Mouse (Mus musculus) forebrain, postnatal 0 days (tissue): ENCODE results near the gene Gm15517. TPM values are rescaled to one million over a fixed set of nuclear protein-coding genes. Genes with fewer than 3 reads are reported as not detected.

Experiments used
- ATAC-seq: fragments of 200-750 bp; cut with Nextera tagmentation; 2 replicates; pipeline ENCODE4 v1.8.0; 2017; ENCODE audit warnings: mild to moderate bottlenecking, moderate library complexity
- DNase-seq: peaks from one replicate; pipeline ENCODE4 v3.0.0-alpha.2; 2015
- H3K27ac ChIP-seq: fragments of 300-500 bp; sonication (generic); 2 replicates; pipeline ENCODE4 v1.5.1; 2014; ENCODE audit warnings: low read depth, mild to moderate bottlenecking, antibody characterized with exemption, low read length, moderate library complexity, mixed read lengths
- H3K27me3 ChIP-seq: fragments of 300-500 bp; sonication (generic); 2 replicates; pipeline ENCODE4 v1.6.1; 2014; ENCODE audit warnings: mild to moderate bottlenecking, low read length, mixed read lengths; ENCODE audit not compliant: insufficient read depth
- H3K36me3 ChIP-seq: fragments of 300-500 bp; sonication (generic); 2 replicates; pipeline ENCODE4 v1.6.1; 2014; ENCODE audit warnings: mild to moderate bottlenecking, moderate library complexity; ENCODE audit not compliant: insufficient read depth
- H3K4me1 ChIP-seq: fragments of 300-500 bp; sonication (generic); 2 replicates; pipeline ENCODE4 v1.6.1; 2014; ENCODE audit warnings: antibody characterized with exemption; ENCODE audit not compliant: insufficient read depth
- H3K4me2 ChIP-seq: fragments of 300-500 bp; sonication (generic); 2 replicates; pipeline ENCODE4 v1.6.1; 2014; ENCODE audit warnings: low read depth, mild to moderate bottlenecking, moderate library complexity
- H3K4me3 ChIP-seq: fragments of 300-500 bp; sonication (generic); 2 replicates; pipeline ENCODE4 v1.5.1; 2014; ENCODE audit warnings: low read depth, low read length, mixed read lengths
- H3K9ac ChIP-seq: fragments of 300-500 bp; sonication (generic); 2 replicates; pipeline ENCODE4 v1.6.1; 2014; ENCODE audit warnings: mild to moderate bottlenecking
- H3K9me3 ChIP-seq: fragments of 300-500 bp; sonication (generic); 2 replicates; pipeline ENCODE4 v1.6.1; 2016; ENCODE audit warnings: low read length
- CTCF ChIP-seq: sonication (generic); IDR thresholded peaks from 2 replicates; pipeline ENCODE4 v1.5.1; 2016; ENCODE audit warnings: antibody characterized with exemption, control low read depth, low read depth
- WGBS: fragments of 180-500 bp; shearing (Covaris S2); extraction: QIAGEN DNeasy Blood & Tissue Kit; methylation state at CpG from one replicate; pipeline ENCODE4 v1.1.7; 2014; 5-methylcytosine and 5-hydroxymethylcytosine counted together
- polyA plus RNA-seq: library from polyadenylated mRNA; unstranded; fragments of >200 nt; fragmentation: Nextera tagmentation; extraction: Ambion mirVana; gene quantifications from 2 replicates; pipeline ENCODE4 v1.2.1, GENCODE M21; 2015
- total RNA-seq: library from RNA; depleted of rRNA; stranded (reverse); fragments of >200 nt; gene quantifications from 2 replicates; pipeline ENCODE4 v1.2.3, GENCODE M21; 2014

Gm15517 gene
- total and polyA plus RNA-seq, 2 experiments from 2014 or later, result not detected

GRCm38 (mm10) chr7:44253023-44253616 is 8.1 kb upstream of the Gm15517 start:
- H3K9ac ChIP-seq, result no peak overlapping the region
- no peaks in the 10 kb centered on the region for H3K27me3 ChIP-seq
- H3K4me3 ChIP-seq, result no peak overlapping the region
- ATAC-seq (peak; percentile 11; the same call in 1 of the 2 replicates), DNase-seq (no peak)
- peaks cover 2% of the 10 kb centered on the region for H3K4me1 ChIP-seq
- H3K4me2 ChIP-seq, result no peak overlapping the region
- peaks cover 51% of the 10 kb centered on the region for H3K36me3 ChIP-seq
- H3K9me3 ChIP-seq, result no peaks in the 10 kb centered on the region
- 57% methylated on average over 15 of the region's 15 CpGs for WGBS
- no peak overlapping the region for H3K27ac ChIP-seq
- no peak for TF ChIP-seq CTCF

- 77% methylated on average over 6 of the region's 6 CpGs for WGBS
- Histone ChIP-seq H3K4me2 (no peak overlapping the region), H3K36me3 (peaks cover 34% of the 10 kb centered on the region), H3K4me1 (no peaks in the 10 kb centered on the region), H3K4me3 (no peak overlapping the region), H3K9ac (no peak overlapping the region), H3K27ac (no peak overlapping the region), H3K27me3 (no peaks in the 10 kb centered on the region), H3K9me3 (no peaks in the 10 kb centered on the region)
- ATAC-seq (no peak), DNase-seq (no peak)
- no peak for TF ChIP-seq CTCF
These were observed 6.3 kb upstream of the Gm15517 start for GRCm38 (mm10) chr7:44254930-44255329.

- 82% methylated on average over 4 of the region's 4 CpGs for WGBS
- no peak within 1 kb of the TSS for H3K4me2 ChIP-seq
- ATAC-seq, result no peak
- H3K9me3 ChIP-seq, result no peaks in the 10 kb centered on the region
- TF ChIP-seq CTCF, result no peak
- H3K9ac ChIP-seq, result no peak within 1 kb of the TSS
- no peaks in the 10 kb centered on the region for H3K27me3 ChIP-seq
- H3K36me3 ChIP-seq, result peaks cover 16% of the 10 kb centered on the region
- no peak within 1 kb of the TSS for H3K4me3 ChIP-seq
- DNase-seq, result no peak
- H3K4me1 ChIP-seq, result no peaks in the 10 kb centered on the region
- no peak within 1 kb of the TSS for H3K27ac ChIP-seq
These were observed 4.0 kb upstream of the Gm15517 start, which contains the start of gene Acp4 for GRCm38 (mm10) chr7:44257278-44257677. TSS of gene Acp4 (minus strand) at chr7:44257378.

- H3K27ac ChIP-seq, result no peak overlapping the region
- H3K4me2 ChIP-seq, result no peak overlapping the region
- no peak overlapping the region for H3K4me3 ChIP-seq
- H3K4me1 ChIP-seq, result no peaks in the 10 kb centered on the region
- H3K9me3 ChIP-seq, result no peaks in the 10 kb centered on the region
- WGBS, result 74% methylated on average over 6 of the region's 6 CpGs
- ATAC-seq (no peak), DNase-seq (no peak)
- no peak overlapping the region for H3K9ac ChIP-seq
- H3K27me3 ChIP-seq, result 0 out of 2 replicates have a peak, but pooled peaks cover 3% of the 10 kb centered on the region
- no peak for TF ChIP-seq CTCF
- H3K36me3 ChIP-seq, result no peaks in the 10 kb centered on the region
These were observed 837 bp upstream of the Gm15517 start for GRCm38 (mm10) chr7:44260410-44260809.

- Histone ChIP-seq H3K36me3 (no peaks in the 10 kb centered on the region), H3K4me2 (peak overlapping the region; percentile 88), H3K27ac (no peak overlapping the region), H3K4me1 (no peaks in the 10 kb centered on the region), H3K9ac (peak overlapping the region; percentile 51), H3K4me3 (peak overlapping the region; percentile 40), H3K27me3 (0 out of 2 replicates have a peak, but pooled peaks cover 3% of the 10 kb centered on the region), H3K9me3 (no peaks in the 10 kb centered on the region)
- ATAC-seq (peak; percentile 81), DNase-seq (peak; percentile 99)
- TF ChIP-seq CTCF, result peak; percentile 98
- WGBS, result 1% methylated on average over 34 of the region's 34 CpGs
These were observed 1.8 kb downstream of the Gm15517 start for GRCm38 (mm10) chr7:44262791-44263643.

GRCm38 (mm10) chr7:44268117-44268516 is 6.9 kb downstream of the Gm15517 start:
- Histone ChIP-seq H3K4me1 (no peaks in the 10 kb centered on the region), H3K27ac (no peak overlapping the region), H3K9me3 (no peaks in the 10 kb centered on the region), H3K27me3 (peaks cover 3% of the 10 kb centered on the region; the same call in 1 of the 2 replicates), H3K4me2 (no peak overlapping the region), H3K4me3 (no peak overlapping the region), H3K36me3 (no peaks in the 10 kb centered on the region), H3K9ac (no peak overlapping the region)
- ATAC-seq (no peak), DNase-seq (no peak)
- WGBS, result 80% methylated on average over 11 of the region's 11 CpGs
- TF ChIP-seq CTCF, result no peak

- Histone ChIP-seq H3K27ac (no peak overlapping the region), H3K4me2 (no peak overlapping the region), H3K36me3 (no peaks in the 10 kb centered on the region), H3K4me1 (no peaks in the 10 kb centered on the region), H3K9me3 (no peaks in the 10 kb centered on the region), H3K4me3 (no peak overlapping the region), H3K27me3 (no peaks in the 10 kb centered on the region; the same call in 1 of the 2 replicates), H3K9ac (no peak overlapping the region)
- DNase-seq, result no peak
- no peak for ATAC-seq
- TF ChIP-seq CTCF, result no peak
- WGBS, result 87% methylated on average over 2 of the region's 2 CpGs
These were observed 8.2 kb downstream of the Gm15517 start for GRCm38 (mm10) chr7:44269397-44269796.
